In the genomic region with DNA sequence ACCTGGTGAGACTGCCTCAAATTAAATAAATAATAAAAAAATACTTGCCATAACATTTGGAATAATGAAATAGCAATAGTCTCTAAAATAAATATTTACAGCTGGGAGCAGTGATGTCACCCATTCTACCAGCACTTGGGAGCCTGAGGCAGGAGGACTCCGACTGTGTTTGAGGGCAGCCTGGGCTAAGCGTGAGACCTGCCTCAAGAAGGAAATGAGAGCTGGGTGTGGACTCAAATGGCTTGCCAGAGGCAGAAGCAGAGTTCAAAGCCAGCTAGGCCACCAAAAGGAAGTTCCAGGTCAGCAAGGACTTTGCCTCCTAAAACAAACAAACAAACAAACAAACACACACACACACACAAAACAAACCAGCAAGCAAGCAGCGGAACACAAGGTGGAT, we compare ENCODE assay signal across 34 mouse cellular contexts.
"Had no signal": no experiment of that assay in that cellular context is flagged by ENCODE, and none has a peak within 500 bp of the region (broad histone marks: within the 10 kb centered on the region; RNA-seq: fewer than 3 reads in every experiment).

No protein-coding gene starts in this region.

- H3K9ac ChIP-seq: heart, embryonic 12.5 days; heart, embryonic 13.5 days; heart, embryonic 15.5 days; hindbrain, embryonic 12.5 days; hindbrain, embryonic 13.5 days; hindbrain, embryonic 14.5 days; hindbrain, embryonic 15.5 days; intestine, embryonic 15.5 days; kidney, embryonic 15.5 days had no signal

- H3K4me3 ChIP-seq: heart, embryonic 10.5 days; heart, embryonic 12.5 days; heart, embryonic 13.5 days; heart, embryonic 15.5 days; hindbrain, embryonic 10.5 days; hindbrain, embryonic 12.5 days; hindbrain, embryonic 13.5 days; hindbrain, embryonic 15.5 days; intestine, embryonic 15.5 days; kidney, embryonic 15.5 days; layer of hippocampus, adult 2 months had no signal

- DNase-seq: heart, postnatal 10 days; heart, postnatal 14 days; heart, postnatal 36 days; heart, postnatal 4 days; kidney, adult 11 months; kidney, adult 18-20 months; kidney, adult 2 months; kidney, adult 8-10 months; kidney, adult 9 months; kidney, postnatal 10 days; kidney, postnatal 14 days; kidney, postnatal 25 days; kidney, postnatal 36 days; kidney, postnatal 4 days; layer of hippocampus, adult 9-11 months; layer of hippocampus, postnatal 36 days had no signal

- H3K27me3 ChIP-seq: heart, embryonic 12.5 days; heart, embryonic 13.5 days; heart, embryonic 15.5 days; hindbrain, embryonic 12.5 days; hindbrain, embryonic 13.5 days; hindbrain, embryonic 15.5 days; intestine, embryonic 15.5 days; kidney, embryonic 15.5 days had no signal

- H3K9me3 ChIP-seq: heart, embryonic 10.5 days; heart, embryonic 13.5 days; heart, embryonic 15.5 days; hindbrain, embryonic 12.5 days; hindbrain, embryonic 13.5 days; hindbrain, embryonic 15.5 days; intestine, embryonic 15.5 days had no signal

- H3K27ac ChIP-seq: heart, embryonic 13.5 days; heart, embryonic 15.5 days; hindbrain, embryonic 10.5 days; hindbrain, embryonic 12.5 days; hindbrain, embryonic 13.5 days; hindbrain, embryonic 14.5 days; hindbrain, embryonic 15.5 days; hindbrain, postnatal 0 days; intestine, embryonic 15.5 days; kidney, embryonic 15.5 days; kidney, postnatal 0 days had no signal

- ATAC-seq: hindbrain, embryonic 16.5 days; hindbrain, postnatal 0 days; inflammation-experienced regulatory T-cells, adult 6 months; intestine, embryonic 15.5 days; intestine, postnatal 0 days had no signal

- H3K4me2 ChIP-seq: heart, embryonic 11.5 days; heart, embryonic 12.5 days; heart, embryonic 13.5 days; heart, embryonic 15.5 days; hindbrain, embryonic 12.5 days; hindbrain, embryonic 13.5 days; hindbrain, embryonic 14.5 days; hindbrain, embryonic 15.5 days; intestine, embryonic 15.5 days; kidney, embryonic 15.5 days had no signal
